Mouse (Mus musculus): ENCODE data around the gene Il17c. TPM values are rescaled to one million over a fixed set of nuclear protein-coding genes. Genes with fewer than 3 reads are reported as not detected.
A peak's percentile ranks its signal among the peaks of the same experiment; 100 is the strongest.

Gene Il17c
- total RNA-seq (2017): 0.96 TPM in 1 of 2 replicates, not detected in the other

DNA sequence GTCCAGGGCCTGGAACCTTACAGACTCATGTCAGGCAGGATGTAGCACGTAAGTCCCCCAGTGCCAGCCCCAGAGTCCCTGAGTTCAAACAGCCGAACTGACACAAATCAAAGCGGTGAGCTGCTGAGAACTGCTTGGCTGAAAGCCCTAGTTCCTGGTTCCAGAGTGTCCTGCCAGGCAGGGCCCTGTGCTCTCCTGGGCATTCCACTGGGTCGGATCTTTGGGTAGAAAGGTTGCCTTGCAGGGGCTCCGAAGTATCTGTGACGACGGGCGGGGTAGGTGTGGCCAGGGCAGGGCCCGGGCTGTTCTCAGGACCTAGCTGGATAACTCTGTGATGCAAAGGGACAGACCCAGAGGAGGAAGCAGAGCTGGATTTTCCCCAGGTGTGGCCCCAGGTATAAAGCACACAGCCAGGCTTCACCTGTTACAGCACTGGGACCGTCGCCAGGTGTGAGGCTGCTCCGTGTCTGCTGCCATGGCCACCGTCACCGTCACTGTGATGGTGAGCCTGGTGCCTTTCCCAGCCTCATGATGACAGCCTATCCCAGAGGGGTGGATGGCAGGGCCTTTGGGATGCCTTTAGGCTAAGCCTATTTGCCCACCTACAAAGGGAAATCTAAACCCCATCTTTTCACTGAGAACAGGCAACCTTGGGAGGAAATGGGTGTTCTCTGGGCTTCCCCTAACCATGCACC, at the start of gene Il17c:
Gene Il17c (plus strand): TSS at position 645 of the 695 bp plus-strand sequence.
- ATAC-seq (replicated peaks; ENCODE audit: low read depth, poor library complexity, severe bottlenecking): no peak

DNA sequence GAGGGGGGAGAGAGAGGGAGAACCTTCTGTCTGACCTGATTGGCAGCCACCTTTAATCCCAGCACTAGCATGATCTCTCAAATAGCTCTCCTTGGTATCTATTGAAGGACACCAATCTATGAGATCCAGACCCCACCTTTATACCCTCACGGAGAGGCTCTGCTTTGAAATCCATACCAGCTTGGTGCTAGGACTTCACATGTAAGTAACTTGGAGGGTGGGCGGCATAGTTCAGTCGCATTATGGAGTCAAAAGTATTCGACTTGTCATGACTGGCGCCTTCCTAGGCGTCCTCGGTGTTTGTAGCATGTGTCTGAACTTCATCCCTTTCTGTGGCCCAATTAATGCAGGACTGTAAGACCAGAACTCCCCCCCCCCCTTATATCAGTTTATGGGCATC, 46.5 kb upstream of the Il17c start:
- ATAC-seq (replicated peaks; ENCODE audit: low read depth, poor library complexity, severe bottlenecking): no peak

DNA sequence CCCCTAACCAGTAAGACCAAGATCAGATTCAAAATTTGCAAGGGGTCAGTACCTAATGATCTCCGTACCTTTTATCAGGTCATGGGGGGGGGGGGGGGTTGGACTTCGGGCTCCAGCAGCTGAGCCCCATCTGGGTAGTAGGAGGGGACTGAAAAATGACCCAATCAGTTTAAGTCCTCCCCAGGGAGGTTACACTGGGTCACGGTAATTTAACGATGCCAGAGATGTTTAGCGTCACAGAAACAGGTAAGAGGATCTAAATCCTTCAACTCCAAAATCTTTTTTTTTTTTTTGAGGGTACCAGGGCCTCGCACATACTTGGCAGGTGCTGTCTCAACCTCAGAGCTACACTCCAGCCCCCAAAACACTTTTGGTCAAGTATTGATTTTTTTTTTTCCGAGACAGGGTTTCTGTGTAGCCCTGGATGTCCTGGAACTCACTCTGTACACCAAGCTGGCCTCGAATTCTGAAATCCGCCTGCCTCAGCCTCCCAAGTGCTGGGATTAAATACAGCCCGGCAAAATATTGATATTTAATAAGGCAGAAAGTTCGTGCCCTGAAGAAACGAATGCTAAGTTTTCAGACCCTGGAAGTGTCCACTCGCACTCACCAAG, 46.0 kb upstream of the Il17c start:
- no peak for ATAC-seq (replicated peaks; ENCODE audit: low read depth, poor library complexity, severe bottlenecking)

DNA sequence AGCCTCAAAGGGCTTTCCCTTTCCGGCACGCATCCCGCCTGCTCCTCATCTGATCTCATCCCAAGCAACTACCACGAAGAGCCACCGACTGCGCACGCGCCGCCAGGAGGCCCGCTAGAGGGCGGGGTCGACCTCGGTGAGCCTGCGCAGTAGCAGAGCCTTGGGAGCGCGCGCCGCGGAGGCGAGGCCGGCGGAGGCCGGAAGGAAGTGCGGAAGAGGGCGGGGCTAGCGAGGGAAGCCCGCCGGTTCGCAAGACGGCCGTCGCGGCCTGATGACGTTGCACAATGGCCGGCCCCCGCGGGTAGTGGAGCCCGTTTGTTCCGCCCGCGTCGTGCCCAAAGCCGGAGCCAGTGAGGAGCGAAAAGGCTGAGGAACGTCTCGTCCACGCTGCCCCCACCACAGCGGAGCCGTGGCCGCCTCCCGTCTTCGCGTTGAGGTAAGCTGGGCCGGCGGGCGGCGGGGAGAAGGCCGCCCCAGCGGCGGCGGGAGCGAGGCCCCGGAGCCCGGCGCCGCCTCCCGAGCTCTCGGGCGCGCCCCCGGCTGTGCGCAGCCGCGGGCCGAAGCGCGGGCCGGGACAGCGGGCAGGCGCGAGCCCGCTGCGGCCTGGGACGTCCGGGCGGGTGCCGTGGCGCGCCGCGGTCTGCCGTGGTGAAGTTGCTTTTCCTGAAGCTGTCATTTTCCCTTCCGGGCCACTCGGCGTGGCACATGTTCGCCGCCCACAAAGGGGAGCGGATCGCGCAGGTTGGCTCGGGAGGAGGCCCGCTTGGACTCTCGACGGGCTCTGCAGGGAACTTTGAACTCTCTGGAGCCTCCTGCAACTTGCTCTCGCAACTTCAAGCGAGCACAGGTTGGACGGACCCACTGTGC, 45.2 kb upstream of the Il17c start, which contains the start of gene Zc3h18:
Gene Zc3h18 (plus strand): TSS at position 245 of the 867 bp plus-strand sequence.
- peak; percentile 92 for ATAC-seq (replicated peaks; ENCODE audit: low read depth, poor library complexity, severe bottlenecking)

GRCm38 (mm10) chr8:122383039-122383438, 38.8 kb upstream of the Il17c start:
- ATAC-seq (replicated peaks; ENCODE audit: low read depth, poor library complexity, severe bottlenecking): no peak

- no peak for ATAC-seq (replicated peaks; ENCODE audit: low read depth, poor library complexity, severe bottlenecking)
These were observed 32.5 kb upstream of the Il17c start for GRCm38 (mm10) chr8:122389357-122389756.

DNA sequence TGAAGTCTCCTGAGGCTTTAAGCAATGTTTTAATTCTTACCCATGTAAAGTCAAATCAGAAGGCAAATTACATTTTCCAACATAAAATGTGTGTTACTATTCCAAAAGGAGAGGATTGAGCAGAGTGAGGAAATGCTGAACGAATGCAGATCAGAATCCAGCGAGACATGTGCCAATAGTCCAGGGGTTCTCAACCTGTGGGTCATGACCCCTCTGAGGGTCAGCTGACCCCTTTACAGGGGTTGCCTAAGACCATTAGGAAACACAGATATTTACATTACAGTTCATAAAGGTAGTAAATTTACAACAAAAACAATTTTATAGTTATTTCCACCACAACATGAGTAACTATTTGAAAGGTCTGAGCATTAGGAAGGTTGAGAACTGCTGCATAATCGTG, 31.1 kb upstream of the Il17c start:
- ATAC-seq (replicated peaks; ENCODE audit: low read depth, poor library complexity, severe bottlenecking): no peak

DNA sequence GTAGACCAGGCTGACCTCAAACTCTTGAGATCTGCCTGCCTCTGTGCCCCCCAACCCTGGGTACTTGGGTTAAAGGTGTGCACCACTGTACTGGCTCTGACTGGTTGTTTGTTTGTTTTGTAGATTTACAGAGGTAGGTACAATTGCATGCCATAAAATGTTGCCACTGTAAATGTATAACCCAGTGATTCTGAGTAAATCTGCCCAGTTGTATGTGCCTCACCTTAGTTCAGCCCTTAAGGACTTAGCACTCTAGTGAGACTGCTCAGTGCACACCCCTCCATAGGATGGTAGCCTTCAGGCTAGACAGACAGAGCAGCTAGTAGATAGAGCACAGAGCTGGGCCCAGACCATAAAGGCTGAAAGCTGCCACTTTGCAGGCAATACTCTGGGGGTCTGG, 28.1 kb upstream of the Il17c start:
- no peak for ATAC-seq (replicated peaks; ENCODE audit: low read depth, poor library complexity, severe bottlenecking)

DNA sequence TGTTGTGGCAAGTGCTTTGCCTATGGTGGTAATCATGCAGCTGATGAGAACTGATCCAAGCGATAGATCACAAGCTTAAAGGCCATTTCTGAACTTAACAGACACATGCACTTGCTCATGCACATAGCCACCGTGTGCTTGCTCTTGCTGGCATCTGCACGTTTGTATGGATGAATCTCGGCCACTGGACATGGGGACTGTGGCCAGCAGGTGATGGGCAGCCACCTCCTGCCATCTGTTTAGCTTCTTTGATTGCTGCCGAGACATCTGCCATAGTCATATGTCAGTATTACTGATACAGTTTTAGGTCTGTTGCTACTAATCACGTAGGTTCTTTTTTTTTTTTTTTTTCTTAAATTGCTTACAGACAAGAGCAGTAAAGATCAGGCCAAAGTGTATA, 26.5 kb upstream of the Il17c start:
- no peak for ATAC-seq (replicated peaks; ENCODE audit: low read depth, poor library complexity, severe bottlenecking)

- no peak for ATAC-seq (replicated peaks; ENCODE audit: low read depth, poor library complexity, severe bottlenecking)
These were observed 23.6 kb upstream of the Il17c start for GRCm38 (mm10) chr8:122398186-122398585.

- ATAC-seq (replicated peaks; ENCODE audit: low read depth, poor library complexity, severe bottlenecking): peak; percentile 53
These were observed 16.5 kb upstream of the Il17c start for GRCm38 (mm10) chr8:122405146-122405805.

GRCm38 (mm10) chr8:122407678-122408077, 14.1 kb upstream of the Il17c start:
- ATAC-seq (replicated peaks; ENCODE audit: low read depth, poor library complexity, severe bottlenecking): no peak

DNA sequence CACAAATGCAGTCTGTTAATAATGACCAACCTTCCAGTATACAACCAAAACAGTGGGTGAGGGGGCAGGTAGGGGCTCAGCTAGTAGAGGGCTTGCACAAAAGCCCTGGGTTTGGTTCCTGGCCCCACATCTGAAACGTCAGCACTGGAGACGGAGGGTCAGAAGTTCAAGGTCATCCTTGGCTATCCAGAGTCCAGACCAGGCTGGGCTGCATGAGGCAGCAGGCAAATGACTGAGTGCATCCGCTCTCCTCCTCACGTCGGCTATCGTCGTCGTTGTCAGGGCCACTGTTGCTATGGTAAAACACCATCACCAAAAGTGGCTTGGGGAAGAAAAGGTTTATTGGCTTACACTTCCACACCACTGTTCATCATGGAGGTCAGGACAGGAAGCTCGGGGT, 7.5 kb upstream of the Il17c start:
- ATAC-seq (replicated peaks; ENCODE audit: low read depth, poor library complexity, severe bottlenecking): no peak

DNA sequence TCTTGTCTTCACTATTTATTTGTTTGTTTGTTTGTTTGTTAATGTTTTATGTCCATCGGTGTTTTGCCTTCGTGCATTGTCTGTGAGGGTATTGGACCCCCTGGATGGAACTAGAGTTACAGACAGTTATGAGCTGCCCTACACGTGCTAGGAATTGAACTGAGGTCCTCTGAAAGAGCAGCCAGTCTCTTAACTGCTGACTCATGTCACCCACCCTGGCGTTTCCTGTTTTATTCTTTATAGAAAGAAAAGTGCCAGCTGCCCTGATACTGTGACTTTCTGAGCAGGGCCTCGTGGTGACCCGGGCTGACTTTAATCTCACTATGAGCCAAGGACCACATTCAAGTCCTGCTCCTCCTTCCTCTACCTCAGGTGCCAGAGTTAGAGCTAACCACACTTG, 6.3 kb upstream of the Il17c start:
- peak; percentile 61 for ATAC-seq (replicated peaks; ENCODE audit: low read depth, poor library complexity, severe bottlenecking)

GRCm38 (mm10) chr8:122419881-122420555, 1.8 kb upstream of the Il17c start:
- no peak for ATAC-seq (replicated peaks; ENCODE audit: low read depth, poor library complexity, severe bottlenecking)

DNA sequence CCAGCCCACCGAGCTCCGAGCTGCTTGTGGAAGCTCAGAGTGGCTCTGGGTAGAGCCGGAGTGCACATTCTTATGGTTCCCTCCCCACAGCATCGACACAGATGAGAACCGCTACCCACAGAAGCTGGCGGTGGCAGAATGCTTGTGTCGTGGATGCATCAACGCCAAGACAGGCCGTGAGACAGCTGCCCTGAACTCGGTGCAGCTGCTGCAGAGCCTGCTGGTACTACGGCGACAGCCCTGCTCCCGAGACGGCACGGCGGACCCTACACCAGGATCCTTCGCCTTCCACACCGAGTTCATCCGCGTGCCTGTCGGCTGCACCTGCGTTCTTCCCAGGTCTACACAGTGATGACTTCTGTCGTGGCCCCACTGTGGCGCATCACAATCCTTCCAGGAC, 1.4 kb downstream of the Il17c start:
- no peak for ATAC-seq (replicated peaks; ENCODE audit: low read depth, poor library complexity, severe bottlenecking)

GRCm38 (mm10) chr8:122423659-122424058, 1.8 kb downstream of the Il17c start:
- no peak for ATAC-seq (replicated peaks; ENCODE audit: low read depth, poor library complexity, severe bottlenecking)

GRCm38 (mm10) chr8:122426145-122426544, 4.3 kb downstream of the Il17c start:
- ATAC-seq (replicated peaks; ENCODE audit: low read depth, poor library complexity, severe bottlenecking): no peak

- no peak for ATAC-seq (replicated peaks; ENCODE audit: low read depth, poor library complexity, severe bottlenecking)
These were observed 5.8 kb downstream of the Il17c start for GRCm38 (mm10) chr8:122427607-122428006.

DNA sequence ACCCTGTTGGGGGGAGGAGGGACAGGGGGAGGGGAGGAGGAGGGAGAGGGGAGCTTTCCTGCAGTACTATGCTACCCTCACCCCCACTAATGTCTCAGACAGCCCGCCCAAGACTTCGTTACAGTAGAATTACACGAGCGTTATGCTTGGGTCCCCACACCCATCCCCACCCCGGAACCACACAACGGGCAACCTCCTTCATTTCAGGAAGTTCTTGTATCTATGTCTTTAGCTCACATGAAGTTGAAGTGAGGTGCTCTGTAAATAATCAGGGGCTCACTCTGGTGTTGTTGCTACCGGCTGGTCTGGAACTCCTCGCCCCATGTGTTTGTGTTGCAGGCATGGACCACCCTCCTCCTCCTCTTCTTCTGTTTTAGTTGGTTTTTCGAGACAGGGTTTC, 6.3 kb downstream of the Il17c start:
- ATAC-seq (replicated peaks; ENCODE audit: low read depth, poor library complexity, severe bottlenecking): no peak

All from common myeloid progenitor, adult 5-6 weeks (primary cell).